21 mouse cellular contexts compared by ENCODE assay signal in the genomic region with DNA sequence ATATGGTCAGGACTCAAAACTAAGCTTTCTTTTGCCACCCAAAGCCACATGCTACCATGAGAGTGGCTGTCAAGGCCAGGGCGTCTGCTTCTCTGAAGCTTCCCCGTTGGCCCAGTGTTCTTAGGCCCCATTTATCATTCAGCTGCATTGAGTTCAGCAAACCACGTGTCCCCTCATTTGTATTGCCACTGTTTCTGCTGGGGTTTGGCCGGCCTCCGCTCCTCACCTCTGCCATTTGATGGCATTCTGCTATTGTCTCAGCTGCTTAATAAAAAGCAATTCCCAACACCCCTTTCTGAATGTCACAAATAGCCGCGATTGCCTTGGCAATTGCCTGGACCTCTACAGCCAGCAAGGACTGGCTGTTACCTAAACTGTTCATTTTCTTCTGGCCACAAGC.
DNase-seq lines count a peak whose midpoint lies in the region; ATAC-seq and TF ChIP-seq lines count a peak whose summit lies in the region.
"Had no signal": no experiment of that assay in that cellular context is flagged by ENCODE, and none has a peak within 500 bp of the region (broad histone marks: within the 10 kb centered on the region; RNA-seq: fewer than 3 reads in every experiment).

No protein-coding gene starts in this region.

- no peak for TF ChIP-seq CTCF in forebrain, postnatal 0 days (IDR thresholded peaks at IDR 0.05; ENCODE audit: low read depth)

- H3K36me3 ChIP-seq in forebrain, embryonic 11.5 days (ENCODE audit: control insufficient read depth, insufficient read depth, low read length): no peaks in the 10 kb centered on the region
- no peaks in the 10 kb centered on the region for H3K36me3 ChIP-seq in forebrain, postnatal 0 days (ENCODE audit: insufficient read depth)
- H3K36me3 ChIP-seq in forebrain, embryonic 14.5 days (ENCODE audit: control insufficient read depth, insufficient read depth, low read length): no peaks in the 10 kb centered on the region
- no peaks in the 10 kb centered on the region for H3K36me3 ChIP-seq in hindbrain, embryonic 15.5 days
- H3K36me3 ChIP-seq: embryonic facial prominence, embryonic 15.5 days; limb, embryonic 10.5 days had no signal

- H3K4me2 ChIP-seq in forebrain, embryonic 11.5 days (ENCODE audit: low read depth, low read length, severe bottlenecking): no peak overlapping the region
- H3K4me2 ChIP-seq in forebrain, postnatal 0 days (ENCODE audit: low read depth): no peak overlapping the region
- no peak overlapping the region for H3K4me2 ChIP-seq in forebrain, embryonic 14.5 days (ENCODE audit: low read length)
- H3K4me2 ChIP-seq in hindbrain, embryonic 15.5 days: no peak overlapping the region
- H3K4me2 ChIP-seq: embryonic facial prominence, embryonic 15.5 days; heart, embryonic 11.5 days had no signal

- WGBS in forebrain, embryonic 11.5 days: 56% methylated on average over 7 of the region's 7 CpGs
- WGBS in forebrain, postnatal 0 days: 35% methylated on average over 7 of the region's 7 CpGs
- 43% methylated on average over 7 of the region's 7 CpGs for whole genome bisulfite sequencing in forebrain, embryonic 14.5 days
- 25% methylated on average over 7 of the region's 7 CpGs for WGBS in hindbrain, embryonic 15.5 days

- peak; percentile 56 for ATAC-seq in forebrain, embryonic 11.5 days (replicated peaks; ENCODE audit: low FRiP score)
- no peak for ATAC-seq in forebrain, postnatal 0 days
- peak; percentile 55; the same call in 1 of the 2 replicates for ATAC-seq in forebrain, embryonic 14.5 days
- peak; percentile 63 for ATAC-seq in hindbrain, embryonic 15.5 days (ENCODE audit: low FRiP score, low read depth)
- ATAC-seq: CD4-positive, CD25-positive, alpha-beta regulatory T cell, adult 4 months; liver, postnatal 0 days had no signal

- H3K9ac ChIP-seq in forebrain, embryonic 11.5 days (ENCODE audit: low read length): no peak overlapping the region
- H3K9ac ChIP-seq in forebrain, postnatal 0 days: no peak overlapping the region
- H3K9ac ChIP-seq in forebrain, embryonic 14.5 days (ENCODE audit: low read length): no peak overlapping the region
- H3K9ac ChIP-seq in hindbrain, embryonic 15.5 days: no peak overlapping the region
- H3K9ac ChIP-seq: embryonic facial prominence, embryonic 15.5 days; liver, postnatal 0 days had no signal

- no peaks in the 10 kb centered on the region for H3K4me1 ChIP-seq in forebrain, embryonic 11.5 days (replicated peaks; ENCODE audit: control insufficient read depth, insufficient read depth, low read length)
- H3K4me1 ChIP-seq in forebrain, postnatal 0 days (ENCODE audit: insufficient read depth): no peaks in the 10 kb centered on the region
- no peaks in the 10 kb centered on the region for H3K4me1 ChIP-seq in forebrain, embryonic 14.5 days (ENCODE audit: control insufficient read depth, insufficient read depth, low read length)
- H3K4me1 ChIP-seq in hindbrain, embryonic 15.5 days (replicated peaks): 0 out of 2 replicates have a peak, but pooled peaks cover 4% of the 10 kb centered on the region
- H3K4me1 ChIP-seq: limb, embryonic 10.5 days had no signal

- no peak overlapping the region for H3K27ac ChIP-seq in forebrain, embryonic 11.5 days (ENCODE audit: low read depth, low read length)
- H3K27ac ChIP-seq in forebrain, postnatal 0 days (ENCODE audit: low read depth, low read length): no peak overlapping the region
- no peak overlapping the region for H3K27ac ChIP-seq in forebrain, embryonic 14.5 days (ENCODE audit: low read depth, low read length)
- no peak overlapping the region for H3K27ac ChIP-seq in hindbrain, embryonic 15.5 days (replicated peaks)
- H3K27ac ChIP-seq: embryonic facial prominence, embryonic 15.5 days; limb, embryonic 10.5 days had no signal

- H3K27me3 ChIP-seq in forebrain, embryonic 11.5 days (ENCODE audit: control insufficient read depth, insufficient read depth, low read length): no peaks in the 10 kb centered on the region
- no peaks in the 10 kb centered on the region for H3K27me3 ChIP-seq in forebrain, postnatal 0 days (ENCODE audit: insufficient read depth, low read length)
- H3K27me3 ChIP-seq in forebrain, embryonic 14.5 days (replicated peaks; ENCODE audit: control insufficient read depth, insufficient read depth, low read length): no peaks in the 10 kb centered on the region
- no peaks in the 10 kb centered on the region for H3K27me3 ChIP-seq in hindbrain, embryonic 15.5 days
- H3K27me3 ChIP-seq: embryonic facial prominence, embryonic 15.5 days had no signal

- peak; percentile 7 to 37 for DNase-seq in adrenal gland, adult (ENCODE audit: inconsistent age in 2 of 2, low spot score in 1 of 2)
- no peak for DNase-seq in adrenal gland, postnatal 10 days
- DNase-seq in forebrain, embryonic 11.5 days (ENCODE audit: low spot score): no peak
- no peak for DNase-seq in forebrain, postnatal 0 days
- DNase-seq in forebrain, embryonic 14.5 days (ENCODE audit: low spot score): peak; percentile 42
- no peak for DNase-seq in left cerebral cortex, adult 8-10 months (ENCODE audit: low spot score in 2 of 2)
- DNase-seq in cerebellum, adult 18-20 months: no peak
- DNase-seq: cerebellum, adult 11-12 months; heart, postnatal 10 days; kidney, adult 8-10 months; kidney, postnatal 25 days; liver, postnatal 0 days; lung, postnatal 10 days; midbrain, embryonic 14.5 days; right cerebral cortex, adult 18-20 months had no signal

- H3K4me3 ChIP-seq in forebrain, embryonic 11.5 days (ENCODE audit: low read depth, low read length): no peak overlapping the region
- no peak overlapping the region for H3K4me3 ChIP-seq in forebrain, postnatal 0 days (ENCODE audit: low read depth, low read length)
- H3K4me3 ChIP-seq in forebrain, embryonic 14.5 days (ENCODE audit: low read depth, low read length): no peak overlapping the region
- H3K4me3 ChIP-seq in hindbrain, embryonic 15.5 days: no peak overlapping the region
- H3K4me3 ChIP-seq: embryonic facial prominence, embryonic 15.5 days; limb, embryonic 10.5 days; myocyte had no signal

- no peaks in the 10 kb centered on the region for H3K9me3 ChIP-seq in forebrain, embryonic 11.5 days (ENCODE audit: control insufficient read depth, low read length)
- H3K9me3 ChIP-seq in forebrain, postnatal 0 days (ENCODE audit: low read length): no peaks in the 10 kb centered on the region
- H3K9me3 ChIP-seq in forebrain, embryonic 14.5 days (replicated peaks; ENCODE audit: control insufficient read depth, low read length): no peaks in the 10 kb centered on the region
- H3K9me3 ChIP-seq in hindbrain, embryonic 15.5 days: no peaks in the 10 kb centered on the region
- H3K9me3 ChIP-seq: embryonic facial prominence, embryonic 15.5 days; limb, embryonic 10.5 days had no signal

Comparison
In these comparisons a context has a peak if more than half of its experiments do, and no peak if none do; other contexts are left out.
1. DNase-seq: peak in adrenal gland, adult (2 of 2) and forebrain, embryonic 14.5 days (single experiment); none in adrenal gland, postnatal 10 days (single experiment), forebrain, embryonic 11.5 days (single experiment), forebrain, postnatal 0 days (single experiment), left cerebral cortex, adult 8-10 months (0 of 2) and cerebellum, adult 18-20 months (0 of 2).